9 mouse cellular contexts compared by ENCODE assay signal in genomic region chr2:33185258-33185657, GRCm38 (mm10). TPM values are rescaled to one million over a fixed set of nuclear protein-coding genes. Genes with fewer than 3 reads are reported as not detected.
DNase-seq lines count a peak whose midpoint lies in the region; ATAC-seq and TF ChIP-seq lines count a peak whose summit lies in the region.
"Had no signal": no experiment of that assay in that cellular context is flagged by ENCODE, and none has a peak within 500 bp of the region (broad histone marks: within the 10 kb centered on the region; RNA-seq: fewer than 3 reads in every experiment).

No protein-coding gene starts in this region.

- no peaks in the 10 kb centered on the region for H3K27me3 ChIP-seq in forebrain, embryonic 12.5 days

- peak overlapping the region; percentile 70 for H3K27ac ChIP-seq in gastrocnemius, adult 2 months
- no peak overlapping the region for H3K27ac ChIP-seq in forebrain, embryonic 12.5 days

- no peak overlapping the region for H3K9ac ChIP-seq in forebrain, embryonic 12.5 days

- no peaks in the 10 kb centered on the region for H3K4me1 ChIP-seq in lung, adult 2 months (ENCODE audit: control insufficient read depth, insufficient read depth, low read length)
- peaks cover 6% of the 10 kb centered on the region for H3K4me1 ChIP-seq in forebrain, embryonic 12.5 days

- TF ChIP-seq CTCF in gastrocnemius, adult 2 months (IDR thresholded peaks at IDR 0.05), result peak; percentile 63
- peak; percentile 49; the same call in 1 of the 2 replicates for TF ChIP-seq CTCF in lung, adult 2 months (IDR thresholded peaks at IDR 0.05; ENCODE audit: insufficient read depth, low read length)

- H3K9me3 ChIP-seq in forebrain, embryonic 12.5 days, result no peaks in the 10 kb centered on the region

- H3K36me3 ChIP-seq in forebrain, embryonic 12.5 days (replicated peaks), result no peaks in the 10 kb centered on the region

- no peak for TF ChIP-seq POLR2A in lung, adult 2 months (IDR thresholded peaks at IDR 0.05; ENCODE audit: borderline replicate concordance, extremely low read depth, low read depth, low read length)

- H3K4me2 ChIP-seq in forebrain, embryonic 12.5 days, result no peak overlapping the region

- no peak overlapping the region for H3K4me3 ChIP-seq in gastrocnemius, adult 2 months
- H3K4me3 ChIP-seq in lung, adult 2 months (replicated peaks; ENCODE audit: extremely low read depth, low read depth, low read length), result no peak overlapping the region
- no peak overlapping the region for H3K4me3 ChIP-seq in forebrain, embryonic 12.5 days (replicated peaks)
- H3K4me3 ChIP-seq: myocyte had no signal

- no peak for ATAC-seq in forebrain, embryonic 12.5 days (ENCODE audit: low FRiP score)

- intact Hi-C loops in gastrocnemius, adult 2 months (cut with DNase I), result no loop called here

- 70% methylated on average over 7 of the region's 7 CpGs for WGBS in lung, adult 2 months
- 79% methylated on average over 7 of the region's 7 CpGs for WGBS in forebrain, embryonic 12.5 days

- peak; percentile 49 to 62 for DNase-seq in adrenal gland, adult 18-20 months (ENCODE audit: low spot score in 2 of 2)
- no peak for DNase-seq in adrenal gland, postnatal 4 days (ENCODE audit: low spot score in 2 of 2)
- DNase-seq in retina, embryonic 14.5 days (ENCODE audit: low spot score), result peak; percentile 58
- DNase-seq in retina, postnatal 1 day, result no peak
- peak; percentile 80 for DNase-seq in gastrocnemius, adult 2 months
- no peak for DNase-seq in lung, adult 2 months
- no peak for DNase-seq in cerebellum, adult 18-20 months

RNA-seq across cellular contexts. Expression of gene Angptl2, which starts 30.6 kb away (rescaled TPM):
- 10 to 100 TPM; 19.6 to 29.9 TPM for total RNA-seq in adrenal gland, adult 18-20 months (2021)
- total RNA-seq in adrenal gland, postnatal 4 days (2021), result 10 to 100 TPM; 41.9 to 51.7 TPM
- total RNA-seq in gastrocnemius, adult 2 months (2021), result 10 to 100 TPM; 20.6 to 47.1 TPM
- 76.0 and 98.5 TPM in 2 replicates for polyA plus RNA-seq in lung, adult 2 months (2012; rRNA removed)
- polyA plus RNA-seq in forebrain, embryonic 12.5 days (2016; fragmentation: Nextera tagmentation; extraction: Ambion mirVana), result 17.4 and 18.1 TPM in 2 replicates

RNA-seq across cellular contexts. Expression of gene Garnl3, which starts 53.8 kb away (rescaled TPM):
- total RNA-seq in adrenal gland, adult 18-20 months (2021), result 10 to 100 TPM; 11.4 to 16.1 TPM
- total RNA-seq in adrenal gland, postnatal 4 days (2021), result 10 to 100 TPM; 35.7 to 39.7 TPM
- total RNA-seq in gastrocnemius, adult 2 months (2021), result under 1 TPM; 0.31 to 0.89 TPM
- 12.0 and 17.2 TPM in 2 replicates for polyA plus RNA-seq in lung, adult 2 months (2012; rRNA removed)
- polyA plus RNA-seq in forebrain, embryonic 12.5 days (2016; fragmentation: Nextera tagmentation; extraction: Ambion mirVana), result 14.5 and 15.1 TPM in 2 replicates

Comparison
In these comparisons a context has a peak if more than half of its experiments do, and no peak if none do; other contexts are left out.
1. DNase-seq: peak in adrenal gland, adult 18-20 months (2 of 2), retina, embryonic 14.5 days (single experiment) and gastrocnemius, adult 2 months (single experiment); none in adrenal gland, postnatal 4 days (0 of 2), retina, postnatal 1 day (single experiment), lung, adult 2 months (single experiment) and cerebellum, adult 18-20 months (0 of 2).
2. RNA of gene Garnl3, which starts 53.8 kb away (total RNA-seq): 35.7 to 39.7 TPM in adrenal gland, postnatal 4 days and 11.4 to 16.1 TPM in adrenal gland, adult 18-20 months; 0.31 to 0.89 TPM in gastrocnemius, adult 2 months; every median in the first group is over 4 times any median in the second.